Mouse (Mus musculus) common myeloid progenitor, adult 5-6 weeks (primary cell): ENCODE data around the gene Abhd2. TPM values are rescaled to one million over a fixed set of nuclear protein-coding genes. Genes with fewer than 3 reads are reported as not detected.

ENCODE experiments used
- ATAC-seq: replicated peaks from 2 replicates; pipeline ENCODE4 v1.8.0; 2016; ENCODE audit warnings: low read depth, mild to moderate bottlenecking, moderate TSS enrichment, inconsistent platforms; ENCODE audit not compliant: poor library complexity, severe bottlenecking
- total RNA-seq: library from RNA; stranded (forward); fragments of 200-1000, 187-1606 nt; gene quantifications from 2 replicates; pipeline ENCODE4 v1.2.3, GENCODE M21; 2017

Abhd2 gene
- total RNA-seq, 1 experiment from 2014 or later = 32.5 TPM

- ATAC-seq = peak; percentile 68
Measured at GRCm38 (mm10) chr7:79363370-79364043, 90.5 kb downstream of the Abhd2 start.

DNA sequence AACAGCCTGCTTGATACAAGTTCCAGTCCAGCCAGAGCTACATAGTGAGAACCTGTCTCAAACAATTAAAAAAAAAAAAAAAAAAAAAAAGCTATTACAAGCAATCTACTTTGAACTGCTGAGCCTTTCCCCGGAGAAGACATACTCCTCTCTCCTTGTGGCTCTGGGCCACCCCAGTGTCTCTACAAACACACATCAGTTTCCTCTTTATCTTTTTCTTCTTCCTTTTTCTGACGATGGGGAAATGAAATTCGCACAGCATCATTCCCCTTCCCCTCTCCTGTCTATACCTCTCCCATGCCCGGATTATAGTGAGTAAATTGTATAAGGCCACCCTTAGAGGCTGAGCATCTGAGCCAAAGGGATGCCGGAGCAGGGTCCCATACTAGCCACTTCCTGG is 95.7 kb downstream of the Abhd2 start:
- ATAC-seq = peak; percentile 40

DNA sequence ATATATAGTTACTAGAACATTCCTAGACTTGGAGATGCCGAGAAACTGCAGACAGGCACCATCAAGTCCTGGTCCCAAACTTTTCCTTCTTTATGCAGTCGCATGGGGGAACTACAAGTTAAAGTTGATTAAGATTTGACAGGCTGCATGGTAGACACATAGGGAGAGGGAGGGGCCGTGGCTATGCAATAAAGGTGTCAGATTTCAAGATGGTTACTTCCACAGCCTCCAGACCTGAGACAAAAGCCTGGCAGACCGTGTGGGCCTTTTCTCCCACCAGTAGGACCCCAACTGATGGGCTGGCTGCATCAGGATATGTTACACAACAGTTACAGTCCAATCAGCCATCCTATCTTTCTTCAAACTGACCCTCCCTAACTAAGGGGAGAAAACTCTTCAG is 96.4 kb downstream of the Abhd2 start:
- ATAC-seq = no peak

DNA sequence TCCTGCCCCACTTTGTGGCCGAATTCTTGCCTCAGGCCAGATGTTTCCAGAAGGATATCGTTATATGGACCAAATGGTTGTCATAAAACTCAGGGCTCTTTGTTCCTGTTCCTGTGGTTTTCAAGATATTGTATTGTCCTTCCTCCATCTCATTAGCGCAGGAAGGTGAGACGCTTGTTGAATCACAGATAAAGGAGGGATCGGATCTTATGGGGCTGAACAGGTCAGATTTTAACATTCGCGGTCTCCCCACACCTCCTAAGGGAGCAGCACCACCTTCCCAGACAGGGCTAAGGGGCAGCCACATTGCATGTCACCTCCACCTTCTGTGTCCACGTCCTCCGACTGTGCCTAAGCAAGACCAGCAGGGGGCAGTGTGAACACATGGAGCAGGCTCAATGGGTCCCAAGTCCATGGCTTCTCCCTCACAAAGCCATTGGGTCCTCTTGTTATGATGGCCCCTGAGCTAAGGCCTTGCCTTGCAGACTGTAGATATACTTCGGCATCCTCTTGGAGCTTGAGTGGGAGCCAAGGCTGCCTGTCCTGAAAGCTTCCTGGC is 98.4 kb downstream of the Abhd2 start:
- ATAC-seq = peak; percentile 87

- no peak for ATAC-seq
Measured at GRCm38 (mm10) chr7:79374017-79374416, 101.0 kb downstream of the Abhd2 start.

DNA sequence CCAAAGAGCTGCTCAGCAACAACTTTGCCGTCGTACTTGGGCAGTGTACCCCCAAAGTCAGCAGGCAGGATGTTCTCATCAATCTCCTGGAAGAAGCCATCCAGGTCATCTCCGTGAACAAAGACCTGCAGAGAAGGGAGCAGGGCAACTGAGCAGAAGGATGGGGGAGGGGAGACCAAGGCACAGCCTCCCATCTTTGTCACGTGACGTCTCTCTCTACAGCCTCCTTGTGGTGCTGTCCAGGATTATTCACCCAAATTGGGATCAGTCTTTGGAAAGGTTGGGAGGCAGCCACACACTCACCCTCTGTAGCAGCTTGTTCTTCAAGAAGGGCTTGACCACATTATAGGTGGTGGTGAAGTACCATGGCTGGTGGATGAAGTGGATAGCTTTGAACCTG is 102.6 kb downstream of the Abhd2 start:
- ATAC-seq = no peak

DNA sequence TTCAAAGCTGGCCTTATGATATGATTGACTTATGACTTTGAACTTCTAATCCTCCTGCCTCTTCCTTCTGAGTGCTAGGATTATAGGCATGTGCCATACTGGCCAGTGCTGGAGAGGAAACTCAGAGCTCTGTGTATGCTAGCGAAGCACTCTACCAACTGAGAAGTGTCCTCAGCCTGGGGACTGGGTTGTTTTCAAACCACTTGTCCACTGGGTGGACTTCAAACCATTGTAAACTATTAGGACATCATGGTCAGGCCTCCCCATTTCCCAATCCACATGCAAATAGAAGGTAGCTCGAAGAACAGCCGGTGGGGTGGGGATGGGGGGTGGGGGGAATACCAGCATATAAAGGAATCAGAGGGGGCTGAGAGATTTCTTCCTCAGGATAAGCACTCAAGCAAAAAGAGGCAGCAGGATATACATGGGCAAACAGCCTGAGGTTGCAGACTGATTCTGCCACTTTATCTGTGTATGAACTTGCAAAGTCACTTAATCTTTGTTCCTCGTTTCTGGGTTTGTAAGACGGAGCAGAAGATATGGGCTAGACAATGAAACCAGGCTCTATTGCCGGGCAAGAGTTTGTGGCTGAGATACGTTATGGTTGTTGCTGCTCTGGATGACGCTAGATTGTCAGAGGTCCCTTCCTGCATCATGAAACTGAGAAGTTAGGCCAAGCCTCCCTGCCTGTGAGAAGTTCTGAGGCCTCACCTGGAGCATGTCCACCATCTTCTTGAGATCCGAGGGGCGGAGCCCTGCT is 103.7 kb downstream of the Abhd2 start:
- ATAC-seq = peak; percentile 74

GRCm38 (mm10) chr7:79386422-79387133 is 113.6 kb downstream of the Abhd2 start, which contains the start of gene Rlbp1:
TSS of gene Rlbp1 (minus strand) at chr7:79387048.
- no peak for ATAC-seq

- no peak for ATAC-seq
Measured at GRCm38 (mm10) chr7:79387140-79387539, 114.1 kb downstream of the Abhd2 start.

DNA sequence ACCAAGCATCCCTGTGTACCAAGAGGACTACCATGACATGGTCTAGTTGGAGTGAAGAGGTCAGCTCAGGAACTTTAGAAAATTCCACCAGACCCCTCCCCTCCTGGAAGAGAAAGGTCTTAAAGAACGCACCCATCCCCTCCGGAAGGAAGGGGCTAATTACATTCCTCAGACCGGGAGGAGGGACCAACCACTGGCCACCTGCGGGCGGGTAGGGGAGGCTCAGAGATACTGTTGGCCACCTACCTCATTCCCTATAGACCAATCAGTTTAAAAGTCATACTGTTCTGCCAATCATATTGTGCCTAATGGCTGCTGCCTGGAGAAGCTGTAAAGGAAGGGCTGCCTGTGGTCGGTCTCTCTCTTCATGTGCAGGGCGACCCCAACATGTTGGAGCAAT is 115.0 kb downstream of the Abhd2 start:
- no peak for ATAC-seq

DNA sequence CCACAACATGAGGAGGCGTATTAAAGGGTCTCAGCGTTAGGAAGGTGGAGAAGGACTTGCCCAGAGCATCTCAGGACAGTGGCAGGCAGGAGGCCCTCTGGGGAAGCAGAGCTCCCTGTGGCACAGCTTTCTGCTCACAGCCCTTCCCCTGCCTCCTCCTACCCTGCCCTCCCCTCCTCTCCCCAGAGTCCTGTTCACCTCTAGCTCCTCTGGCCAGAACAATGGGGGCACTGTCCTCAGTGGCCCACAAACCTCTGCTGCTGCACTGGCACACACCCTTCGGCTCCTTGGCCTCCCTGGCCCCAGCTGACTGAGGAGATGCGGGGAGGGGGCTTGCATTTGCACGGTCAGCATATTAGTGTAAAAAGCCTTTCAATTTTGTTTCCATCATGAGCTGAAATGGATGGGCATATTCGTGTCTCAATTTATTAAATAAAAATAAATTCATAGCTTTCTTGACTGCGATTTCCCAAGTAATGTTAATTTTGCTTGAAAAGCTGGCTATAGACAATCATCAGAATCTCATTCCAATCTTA is 115.7 kb downstream of the Abhd2 start:
- no peak for ATAC-seq

DNA sequence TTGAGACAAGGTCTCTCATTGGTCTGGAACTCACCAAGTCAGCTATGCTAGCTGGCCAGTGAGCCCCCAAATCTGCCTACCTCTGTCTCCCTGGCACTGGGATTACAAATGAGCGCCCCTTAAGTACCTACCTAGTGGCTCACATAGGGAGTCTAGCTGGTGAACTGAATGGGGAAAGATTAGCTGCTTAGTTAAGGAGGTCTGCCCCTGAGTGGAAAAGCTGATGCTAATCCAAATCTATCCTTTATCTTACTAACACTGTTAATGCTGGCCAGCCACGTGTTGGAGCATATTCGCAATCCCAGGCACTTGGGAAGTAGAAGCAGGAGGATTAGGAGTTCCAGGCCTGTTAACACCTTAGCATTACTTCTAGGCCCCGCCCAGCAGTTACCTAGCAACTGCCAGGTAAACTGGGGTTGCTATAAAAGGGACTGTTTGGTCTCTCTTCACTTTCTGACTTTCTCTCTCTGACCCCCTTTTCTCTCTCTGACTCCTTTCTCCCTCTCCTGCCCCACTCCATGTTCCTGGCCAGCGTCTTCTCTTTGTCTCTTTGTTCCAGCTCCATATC is 117.2 kb downstream of the Abhd2 start:
- no peak for ATAC-seq

GRCm38 (mm10) chr7:79391471-79391870 is 118.5 kb downstream of the Abhd2 start:
- 0 out of 2 replicates have a peak, but pooled peaks have one; percentile 1 for ATAC-seq

- peak; percentile 83 for ATAC-seq
Measured at GRCm38 (mm10) chr7:79391883-79392649, 119.1 kb downstream of the Abhd2 start, which contains the start of gene Fanci. TSS of gene Fanci (plus strand) at chr7:79391929.

DNA sequence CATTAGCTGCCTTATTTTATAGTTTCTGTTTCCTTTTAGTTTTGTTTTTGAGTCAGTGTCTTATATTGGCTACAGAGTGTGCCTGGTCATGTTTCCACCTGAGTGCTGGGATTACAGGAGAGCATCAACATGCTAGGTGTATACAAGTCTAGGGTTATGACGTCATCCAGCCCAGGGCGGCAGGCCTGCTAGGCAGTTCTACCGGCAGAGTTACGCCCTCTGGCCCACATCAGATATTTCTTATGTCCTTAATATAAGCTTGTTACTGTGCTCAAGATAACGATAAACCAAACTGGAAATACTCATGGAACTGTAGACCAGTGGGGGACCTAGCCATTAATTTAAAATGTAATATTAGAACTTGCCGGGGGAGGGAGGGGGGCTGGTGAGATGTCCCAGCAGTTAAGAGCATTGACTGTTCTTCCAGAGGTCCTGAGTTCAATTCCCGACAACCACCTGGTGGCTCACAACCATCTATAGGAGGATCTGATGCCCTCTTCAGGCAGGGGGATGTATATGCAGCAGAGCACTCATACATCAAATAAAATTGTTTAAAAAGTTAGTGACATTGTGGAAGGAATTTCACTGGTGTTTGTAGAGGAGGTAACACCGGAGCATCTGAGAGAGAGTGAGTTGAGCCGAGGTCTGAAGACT is 120.0 kb downstream of the Abhd2 start:
- ATAC-seq = peak; percentile 41

DNA sequence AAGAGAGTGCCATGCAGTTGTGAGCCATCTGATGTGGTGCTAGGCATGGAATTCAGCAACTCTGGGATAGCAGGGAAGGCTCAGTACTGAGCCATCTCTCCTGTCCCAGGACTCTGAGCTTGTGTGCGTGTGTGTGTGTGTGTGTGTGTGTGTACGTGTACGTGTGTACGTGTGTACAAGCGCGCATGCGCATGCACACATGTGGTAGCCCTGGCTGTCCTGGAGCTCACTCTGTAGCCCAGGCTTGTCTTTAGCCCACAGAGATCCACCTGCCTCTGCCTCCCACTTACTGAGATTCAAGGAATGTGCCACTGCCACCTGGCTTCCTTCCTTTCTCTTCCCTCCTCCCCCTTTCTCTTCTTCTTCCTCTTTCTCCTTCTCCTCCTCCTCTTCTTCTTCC is 120.9 kb downstream of the Abhd2 start:
- ATAC-seq = no peak

DNA sequence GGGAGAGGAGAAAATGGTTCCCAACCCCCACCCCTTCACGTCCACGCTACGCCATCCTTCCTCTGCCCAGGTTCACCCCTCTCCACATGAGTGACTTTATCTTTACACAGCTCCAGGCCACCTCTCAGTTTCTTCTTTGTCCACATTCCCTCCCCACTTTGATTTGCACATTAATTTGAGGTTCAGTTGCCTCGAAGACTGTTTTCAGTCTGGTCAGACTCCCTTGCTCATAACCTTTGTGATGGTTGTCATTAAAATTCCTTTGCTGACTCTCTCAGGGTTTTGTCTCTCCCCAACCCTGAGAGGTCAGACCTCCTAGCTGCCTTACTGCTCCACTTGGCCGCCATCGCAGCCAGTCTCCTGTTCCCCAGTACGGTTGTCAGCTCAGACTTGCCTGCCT is 121.7 kb downstream of the Abhd2 start:
- ATAC-seq = no peak

- ATAC-seq = no peak
Measured at GRCm38 (mm10) chr7:79395186-79395585, 122.2 kb downstream of the Abhd2 start.
